ENCODE assay signal across 12 mouse cellular contexts in the genomic region with DNA sequence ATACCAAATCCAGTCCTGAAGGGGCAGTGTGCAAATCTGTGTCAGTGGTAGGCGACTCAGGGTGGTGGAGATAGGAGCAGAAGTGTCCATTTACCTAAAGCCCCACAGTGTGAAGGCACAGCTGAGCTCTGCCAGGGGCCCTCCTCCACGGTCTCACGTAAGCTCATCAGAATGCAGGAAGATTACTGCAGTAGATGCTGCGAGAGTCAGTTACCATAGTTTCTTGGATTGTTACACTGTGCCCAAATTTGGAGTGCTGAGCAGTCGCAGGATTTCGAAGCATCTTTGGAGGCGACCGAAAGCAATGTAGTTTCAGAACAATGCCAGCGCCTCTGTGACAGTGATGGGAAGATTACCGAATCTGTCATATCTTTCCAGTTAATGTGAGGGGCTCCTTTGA.
DNase-seq lines count a peak whose midpoint lies in the region; ATAC-seq and TF ChIP-seq lines count a peak whose summit lies in the region.
"Had no signal": no experiment of that assay in that cellular context is flagged by ENCODE, and none has a peak within 500 bp of the region (broad histone marks: within the 10 kb centered on the region; RNA-seq: fewer than 3 reads in every experiment).

No protein-coding gene starts in this region.

- H3K4me3 ChIP-seq in forebrain, embryonic 14.5 days (ENCODE audit: low read depth, low read length) = no peak overlapping the region
- H3K4me3 ChIP-seq in forebrain, embryonic 13.5 days = no peak overlapping the region
- H3K4me3 ChIP-seq in limb, embryonic 14.5 days (replicated peaks; ENCODE audit: low read length) = no peak overlapping the region
- no peak overlapping the region for H3K4me3 ChIP-seq in limb, embryonic 10.5 days
- no peak overlapping the region; the same call in 1 of the 2 replicates for H3K4me3 ChIP-seq in left cerebral cortex, adult 2 months
- no peak overlapping the region for H3K4me3 ChIP-seq in stomach, embryonic 16.5 days (replicated peaks; ENCODE audit: low read length)
- H3K4me3 ChIP-seq: liver, embryonic 13.5 days had no signal

- ATAC-seq in forebrain, embryonic 14.5 days = no peak
- no peak; the same call in 1 of the 2 replicates for ATAC-seq in forebrain, embryonic 13.5 days
- no peak for ATAC-seq in limb, embryonic 14.5 days (ENCODE audit: low FRiP score, low read depth)
- ATAC-seq in stomach, embryonic 16.5 days (ENCODE audit: insufficient read depth, low FRiP score) = peak; percentile 35; the same call in 1 of the 2 replicates

- no peaks in the 10 kb centered on the region for H3K4me1 ChIP-seq in forebrain, embryonic 14.5 days (ENCODE audit: control insufficient read depth, insufficient read depth, low read length)
- peaks cover 10% of the 10 kb centered on the region; the same call in 1 of the 2 replicates for H3K4me1 ChIP-seq in forebrain, embryonic 13.5 days
- peaks cover 8% of the 10 kb centered on the region for H3K4me1 ChIP-seq in limb, embryonic 14.5 days (ENCODE audit: control insufficient read depth, insufficient read depth, low read length)
- peaks cover 11% of the 10 kb centered on the region for H3K4me1 ChIP-seq in limb, embryonic 10.5 days
- H3K4me1 ChIP-seq in stomach, embryonic 16.5 days (ENCODE audit: control insufficient read depth, insufficient read depth, low read length) = no peaks in the 10 kb centered on the region

- intact Hi-C loops in left cerebral cortex, adult 2 months (cut with DNase I) = loop anchor here (5.0 kb wide), 1 partner anchor 114 kb away; the partner anchor contains the start of gene Mbnl2

- DNase-seq in forebrain, embryonic 14.5 days (ENCODE audit: low spot score) = peak; percentile 32
- DNase-seq in limb, embryonic 14.5 days (ENCODE audit: low spot score) = no peak
- DNase-seq in limb, embryonic 10.5 days (ENCODE audit: low spot score) = no peak
- peak; percentile 56 to 60 for DNase-seq in left cerebral cortex, adult 2 months (ENCODE audit: extremely low spot score in 1 of 2, low spot score in 2 of 2)
- DNase-seq in kidney, postnatal 10 days = no peak
- no peak for DNase-seq in adipocyte (ENCODE audit: low spot score)
- DNase-seq: heart, postnatal 14 days; liver, embryonic 13.5 days; thymus, postnatal 36 days had no signal

- no peak for TF ChIP-seq POLR2A in limb, embryonic 14.5 days (IDR thresholded peaks at IDR 0.05; ENCODE audit: borderline replicate concordance, extremely low read depth, insufficient read depth, insufficient read length)

- no peak overlapping the region for H3K9ac ChIP-seq in forebrain, embryonic 14.5 days (ENCODE audit: low read length)
- no peak overlapping the region for H3K9ac ChIP-seq in forebrain, embryonic 13.5 days
- H3K9ac ChIP-seq in limb, embryonic 14.5 days (ENCODE audit: low read depth, low read length, severe bottlenecking) = no peak overlapping the region
- no peak overlapping the region for H3K9ac ChIP-seq in stomach, embryonic 16.5 days (ENCODE audit: low read length)
- H3K9ac ChIP-seq: liver, embryonic 13.5 days had no signal

- no peak for TF ChIP-seq CTCF in left cerebral cortex, adult 2 months (IDR thresholded peaks at IDR 0.05)

- whole genome bisulfite sequencing in forebrain, embryonic 14.5 days = 82% methylated on average over 10 of the region's 10 CpGs
- 83% methylated on average over 10 of the region's 10 CpGs for WGBS in forebrain, embryonic 13.5 days
- 88% methylated on average over 10 of the region's 10 CpGs for WGBS in limb, embryonic 14.5 days
- WGBS in limb, embryonic 10.5 days = 93% methylated on average over 10 of the region's 10 CpGs
- WGBS in stomach, embryonic 16.5 days = 82% methylated on average over 10 of the region's 10 CpGs

- H3K4me2 ChIP-seq in forebrain, embryonic 14.5 days (ENCODE audit: low read length) = no peak overlapping the region
- H3K4me2 ChIP-seq in forebrain, embryonic 13.5 days = no peak overlapping the region
- H3K4me2 ChIP-seq in limb, embryonic 14.5 days (replicated peaks; ENCODE audit: low read depth, low read length, severe bottlenecking) = no peak overlapping the region
- no peak overlapping the region for H3K4me2 ChIP-seq in stomach, embryonic 16.5 days (ENCODE audit: low read depth, low read length)
- H3K4me2 ChIP-seq: liver, embryonic 13.5 days had no signal

- no peaks in the 10 kb centered on the region for H3K27me3 ChIP-seq in forebrain, embryonic 14.5 days (replicated peaks; ENCODE audit: control insufficient read depth, insufficient read depth, low read length)
- no peaks in the 10 kb centered on the region for H3K27me3 ChIP-seq in forebrain, embryonic 13.5 days
- no peaks in the 10 kb centered on the region for H3K27me3 ChIP-seq in limb, embryonic 14.5 days (ENCODE audit: control insufficient read depth, insufficient read depth, low read length)
- H3K27me3 ChIP-seq in limb, embryonic 10.5 days (ENCODE audit: low read depth, poor library complexity, severe bottlenecking) = peaks cover 13% of the 10 kb centered on the region; the same call in 1 of the 2 replicates
- no peaks in the 10 kb centered on the region for H3K27me3 ChIP-seq in stomach, embryonic 16.5 days (ENCODE audit: control insufficient read depth, insufficient read depth, low read length)
- H3K27me3 ChIP-seq: liver, embryonic 13.5 days had no signal

- no peaks in the 10 kb centered on the region; the same call in 1 of the 2 replicates for H3K36me3 ChIP-seq in forebrain, embryonic 14.5 days (ENCODE audit: control insufficient read depth, insufficient read depth, low read length)
- H3K36me3 ChIP-seq in forebrain, embryonic 13.5 days (ENCODE audit: poor library complexity, severe bottlenecking) = 0 out of 2 replicates have a peak, but pooled peaks cover 5% of the 10 kb centered on the region
- H3K36me3 ChIP-seq in limb, embryonic 14.5 days (ENCODE audit: control insufficient read depth, insufficient read depth, low read length) = peaks cover 65% of the 10 kb centered on the region
- peaks cover 38% of the 10 kb centered on the region for H3K36me3 ChIP-seq in limb, embryonic 10.5 days
- H3K36me3 ChIP-seq in stomach, embryonic 16.5 days (ENCODE audit: control insufficient read depth, insufficient read depth, low read length) = peaks cover 13% of the 10 kb centered on the region

- no peaks in the 10 kb centered on the region for H3K9me3 ChIP-seq in forebrain, embryonic 14.5 days (replicated peaks; ENCODE audit: control insufficient read depth, low read length)
- peaks cover 5% of the 10 kb centered on the region; the same call in 1 of the 2 replicates for H3K9me3 ChIP-seq in forebrain, embryonic 13.5 days (replicated peaks)
- 0 out of 2 replicates have a peak, but pooled peaks cover 3% of the 10 kb centered on the region for H3K9me3 ChIP-seq in limb, embryonic 14.5 days (ENCODE audit: control insufficient read depth, low read length)
- H3K9me3 ChIP-seq in limb, embryonic 10.5 days (replicated peaks) = no peaks in the 10 kb centered on the region
- no peaks in the 10 kb centered on the region for H3K9me3 ChIP-seq in stomach, embryonic 16.5 days (replicated peaks; ENCODE audit: control insufficient read depth, low read length)
- H3K9me3 ChIP-seq: liver, embryonic 13.5 days had no signal

- peak overlapping the region; percentile 52; the same call in 1 of the 2 replicates for H3K27ac ChIP-seq in forebrain, embryonic 14.5 days (ENCODE audit: low read depth, low read length)
- no peak overlapping the region for H3K27ac ChIP-seq in forebrain, embryonic 13.5 days
- 0 out of 2 replicates have a peak overlapping the region, but pooled peaks have one; percentile 26 for H3K27ac ChIP-seq in limb, embryonic 14.5 days (replicated peaks; ENCODE audit: low read depth, low read length)
- no peak overlapping the region for H3K27ac ChIP-seq in limb, embryonic 10.5 days
- peak overlapping the region; percentile 81 for H3K27ac ChIP-seq in left cerebral cortex, adult 2 months
- H3K27ac ChIP-seq in stomach, embryonic 16.5 days (ENCODE audit: low read length) = no peak overlapping the region
- H3K27ac ChIP-seq: kidney, postnatal 0 days; liver, embryonic 13.5 days had no signal

Comparison
In these comparisons a context has a peak if more than half of its experiments do, and no peak if none do; other contexts are left out.
1. H3K27ac ChIP-seq: peak in forebrain, embryonic 14.5 days (single experiment), limb, embryonic 14.5 days (single experiment) and left cerebral cortex, adult 2 months (single experiment); none in forebrain, embryonic 13.5 days (single experiment), limb, embryonic 10.5 days (single experiment) and stomach, embryonic 16.5 days (single experiment).
2. DNase-seq: peak in forebrain, embryonic 14.5 days (single experiment) and left cerebral cortex, adult 2 months (2 of 2); none in limb, embryonic 14.5 days (single experiment), limb, embryonic 10.5 days (single experiment), kidney, postnatal 10 days (single experiment) and adipocyte (single experiment).